Mouse (Mus musculus) MN1 (cell line): ENCODE measurements around the gene Slc41a3.
"Not testable (repeated sequence)": the region's sequence is repeated elsewhere in the genome, so short reads cannot be mapped to it uniquely, and the experiment has no call there.

ENCODE experiments used
- DNase-seq: peaks from one replicate; pipeline ENCODE4 v3.0.0-alpha.2; 2016; ENCODE audit warnings: low spot score

The Slc41a3 gene

DNA sequence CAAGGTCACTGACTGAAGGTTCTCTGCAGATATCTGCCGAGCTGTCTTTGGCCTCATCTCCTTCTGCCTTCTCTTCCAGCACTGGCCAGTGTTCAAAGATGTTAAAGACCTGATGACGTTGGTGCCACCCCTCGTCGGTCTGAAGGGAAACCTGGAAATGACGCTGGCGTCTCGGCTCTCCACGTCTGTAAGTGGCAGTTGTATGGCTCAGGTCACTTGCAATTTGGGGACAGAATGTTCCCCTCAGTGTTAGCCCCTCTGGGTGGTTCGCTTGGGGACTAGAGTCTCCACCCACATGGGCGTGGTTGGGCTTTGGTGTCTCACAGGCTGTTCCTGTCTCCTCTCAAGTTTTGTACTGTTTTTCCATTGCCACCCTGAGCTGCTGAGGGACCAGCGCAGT is 20.2 kb downstream of the Slc41a3 start:
- DNase-seq = no peak

DNA sequence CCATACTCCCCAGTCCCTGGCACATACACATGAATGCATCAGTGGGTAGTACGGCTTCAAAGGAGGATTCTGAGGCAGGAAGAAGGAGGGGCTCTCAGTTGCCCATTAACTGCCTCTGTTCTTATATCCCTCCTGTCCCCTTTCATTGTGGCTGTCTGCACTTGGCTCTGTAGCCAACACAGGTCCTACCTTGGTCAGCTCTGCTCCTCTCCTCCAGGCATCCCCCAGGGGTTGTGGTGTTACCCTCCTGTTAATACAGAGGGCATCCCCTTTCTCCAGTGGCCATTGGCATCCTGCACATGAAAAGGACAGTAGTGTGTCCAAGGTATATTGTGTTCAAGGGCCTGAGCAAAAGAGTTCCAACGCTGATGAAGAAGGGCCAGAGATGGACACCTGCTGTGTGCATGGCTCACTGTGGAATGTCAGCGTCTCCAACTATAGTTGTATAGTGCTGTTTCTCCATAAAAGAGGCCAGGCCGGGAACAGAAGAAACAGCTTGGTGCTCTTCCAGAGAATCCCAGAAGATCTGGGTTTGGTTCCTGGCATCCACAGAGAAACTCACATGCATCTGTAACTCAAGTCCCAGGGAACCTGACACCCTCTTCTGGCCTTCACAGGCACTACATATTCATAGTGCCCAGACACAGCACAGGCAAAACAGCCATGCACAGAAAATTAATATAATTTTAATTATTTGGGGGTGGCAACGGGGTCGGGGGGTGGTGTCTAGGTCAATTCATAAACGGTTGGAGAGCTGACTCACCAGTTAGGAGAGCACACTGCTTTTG is 20.9 kb downstream of the Slc41a3 start:
- no peak for DNase-seq

DNA sequence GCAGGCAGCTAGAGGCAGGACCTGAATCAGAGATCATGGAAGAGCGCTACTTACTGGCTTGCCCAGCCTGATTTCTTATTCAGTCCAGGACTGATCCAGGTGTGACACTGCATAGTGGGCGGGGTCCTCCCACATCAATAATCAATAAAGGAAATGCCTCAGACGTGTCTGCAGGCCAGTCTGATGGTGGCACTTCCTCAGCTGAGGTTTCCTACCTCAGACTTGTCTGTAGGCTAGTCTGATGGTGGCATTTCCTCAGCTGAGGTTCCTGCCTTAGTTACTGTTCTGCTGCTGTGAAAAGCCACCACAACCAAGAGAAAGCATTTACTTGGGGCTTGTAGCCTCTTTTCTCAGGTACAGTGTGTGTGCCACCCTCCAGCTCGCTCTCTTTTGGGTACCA is 23.0 kb downstream of the Slc41a3 start:
- no peak for DNase-seq

DNA sequence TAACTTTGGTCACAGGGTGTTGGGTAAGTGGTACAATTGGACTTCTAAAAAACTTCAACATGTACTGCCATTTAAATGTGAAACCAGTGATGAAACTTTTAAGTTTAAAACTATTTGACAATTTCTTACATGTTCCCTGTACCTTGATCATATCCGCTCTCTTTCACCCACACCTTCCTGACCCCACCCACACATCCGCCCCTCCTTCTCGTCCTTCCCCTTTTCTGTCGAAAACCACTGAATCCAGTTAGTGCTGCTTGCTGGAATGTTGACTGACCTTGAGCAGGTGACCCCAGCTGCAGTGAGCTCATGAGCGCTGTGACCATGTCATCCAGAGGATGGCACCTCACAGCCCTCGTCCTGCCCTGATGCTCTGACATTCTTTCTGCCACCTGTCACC is 25.0 kb downstream of the Slc41a3 start:
- DNase-seq = no peak

DNA sequence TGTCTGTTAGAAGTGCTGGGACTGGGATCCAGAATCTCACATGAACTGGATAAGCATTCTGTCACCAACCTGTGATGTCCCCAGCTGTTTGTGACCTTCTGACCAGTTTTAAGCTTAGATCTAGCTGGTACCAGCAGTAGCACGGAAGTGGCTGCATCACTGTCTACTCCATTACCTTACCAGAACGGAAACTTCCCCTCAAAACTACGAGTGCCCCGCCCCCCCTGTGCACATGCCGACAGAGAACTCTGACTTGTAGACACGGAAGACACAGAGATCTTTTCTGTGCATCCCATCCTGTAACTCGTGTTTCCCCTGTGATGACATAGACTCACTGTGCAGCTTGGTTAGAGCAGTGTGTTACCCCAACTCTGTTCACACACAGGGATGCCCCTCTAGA is 25.9 kb downstream of the Slc41a3 start:
- DNase-seq = no peak

DNA sequence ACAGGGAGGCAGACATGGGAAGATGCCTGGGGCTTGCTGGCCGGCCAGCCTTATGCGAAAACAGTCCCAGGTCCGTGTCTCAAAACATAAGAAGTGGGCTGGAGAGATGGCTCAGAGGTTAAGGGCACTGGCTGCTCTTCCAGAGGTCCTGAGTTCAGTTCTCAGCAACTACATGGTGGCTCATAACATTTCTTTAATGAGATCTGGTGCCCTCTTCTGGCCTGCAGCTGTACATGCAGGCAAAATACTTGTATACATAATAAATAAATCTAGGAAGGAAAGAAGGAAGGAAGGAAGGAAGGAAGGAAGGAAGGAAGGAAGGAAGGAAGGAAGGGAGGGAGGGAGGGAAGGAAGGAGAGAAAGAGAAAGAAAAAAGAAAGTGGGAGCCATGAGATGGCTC is 28.0 kb downstream of the Slc41a3 start:
- not testable (repeated sequence) for DNase-seq

DNA sequence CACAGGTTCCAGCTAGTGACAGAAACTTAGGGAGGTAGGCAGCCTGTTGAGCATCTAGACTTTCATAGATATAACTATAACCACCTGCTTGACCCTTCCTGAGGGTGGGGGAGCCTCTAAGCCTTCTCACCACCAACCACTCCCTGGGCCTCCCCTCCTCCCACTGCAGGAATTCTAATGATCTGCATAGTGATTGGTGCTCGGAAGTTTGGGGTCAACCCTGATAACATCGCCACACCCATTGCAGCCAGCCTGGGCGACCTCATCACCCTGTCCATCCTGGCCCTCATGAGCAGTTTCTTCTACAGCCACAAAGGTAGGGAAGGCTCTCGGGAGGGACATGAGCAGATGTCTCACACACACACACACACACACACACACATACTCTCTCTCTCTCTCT is 30.6 kb downstream of the Slc41a3 start:
- DNase-seq = no peak

DNA sequence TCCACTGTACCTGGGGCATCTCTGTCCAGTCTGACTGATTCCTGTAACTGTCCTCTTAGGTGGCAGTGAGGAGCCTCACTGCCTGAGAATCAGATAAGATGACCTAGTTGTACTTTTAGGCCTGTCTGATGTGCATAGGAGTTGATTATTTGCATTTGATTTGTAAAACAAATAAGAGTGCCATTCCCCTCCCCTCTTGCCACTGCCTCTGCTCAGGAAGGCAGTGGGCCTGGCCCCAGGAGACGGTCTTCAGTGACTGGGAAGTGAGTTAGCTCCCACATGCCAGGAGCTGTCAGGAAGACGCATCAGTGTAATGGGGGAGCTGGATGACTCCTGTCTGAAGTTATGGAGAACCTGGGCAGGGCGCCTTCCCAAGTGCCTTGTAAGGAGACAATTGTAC is 31.1 kb downstream of the Slc41a3 start:
- no peak for DNase-seq

DNA sequence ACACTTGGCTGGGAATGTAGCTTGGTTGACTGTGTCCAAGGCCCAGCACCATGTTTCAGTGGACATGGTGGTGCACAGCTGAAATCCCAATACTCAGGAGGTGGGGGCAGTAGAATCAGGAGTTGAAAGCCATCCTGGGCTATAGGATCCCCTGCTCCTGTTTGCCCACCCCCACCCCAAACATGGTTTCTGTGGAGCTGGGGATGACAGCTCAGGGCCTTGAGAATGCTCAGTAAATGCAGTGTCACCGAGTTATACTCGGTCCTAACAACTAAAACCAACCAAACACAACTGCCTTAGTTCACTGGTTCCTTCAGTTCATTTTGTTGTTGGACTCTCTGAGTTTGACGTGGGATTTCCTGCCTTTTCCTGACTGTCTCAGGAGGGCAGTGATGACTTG is 38.5 kb downstream of the Slc41a3 start:
- no peak for DNase-seq

DNA sequence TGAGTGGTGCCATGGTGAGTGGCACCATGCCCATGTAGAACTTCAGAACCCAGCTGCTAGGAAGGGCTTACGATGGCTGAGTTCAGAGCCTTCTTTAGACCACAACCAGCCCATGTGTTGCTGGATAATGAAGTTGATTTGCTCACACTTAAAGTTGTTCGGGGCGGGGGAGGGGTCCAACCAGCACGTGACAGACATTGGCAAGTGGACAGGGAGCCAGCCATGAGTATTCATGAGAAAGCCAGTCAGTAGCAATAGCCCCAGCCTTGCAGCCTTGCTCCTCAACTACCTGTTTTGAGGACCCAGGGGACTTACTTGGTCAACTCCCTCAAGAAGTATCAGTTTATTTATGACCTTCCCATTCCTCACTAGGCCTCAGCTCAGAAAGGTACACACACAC is 40.4 kb downstream of the Slc41a3 start:
- no peak for DNase-seq

DNA sequence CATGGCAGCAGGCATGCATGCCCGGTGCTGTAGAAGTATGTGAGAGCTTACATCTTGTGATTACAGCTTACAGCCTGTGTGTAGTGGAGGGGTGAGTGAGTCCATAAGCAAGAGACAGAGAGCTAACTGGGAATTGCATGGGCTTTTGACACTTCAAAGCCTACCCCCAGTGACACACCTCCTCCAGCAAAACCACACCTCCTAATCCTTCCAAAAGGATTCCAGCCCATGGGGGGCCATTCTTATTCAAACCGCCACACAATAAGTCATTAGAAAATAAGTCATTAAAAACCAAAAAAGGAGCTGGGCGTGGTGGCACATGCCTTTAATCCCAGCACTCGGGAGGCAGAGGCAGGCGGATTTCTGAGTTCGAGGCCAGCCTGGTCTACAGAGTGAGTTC is 43.9 kb downstream of the Slc41a3 start:
- DNase-seq = no peak

DNA sequence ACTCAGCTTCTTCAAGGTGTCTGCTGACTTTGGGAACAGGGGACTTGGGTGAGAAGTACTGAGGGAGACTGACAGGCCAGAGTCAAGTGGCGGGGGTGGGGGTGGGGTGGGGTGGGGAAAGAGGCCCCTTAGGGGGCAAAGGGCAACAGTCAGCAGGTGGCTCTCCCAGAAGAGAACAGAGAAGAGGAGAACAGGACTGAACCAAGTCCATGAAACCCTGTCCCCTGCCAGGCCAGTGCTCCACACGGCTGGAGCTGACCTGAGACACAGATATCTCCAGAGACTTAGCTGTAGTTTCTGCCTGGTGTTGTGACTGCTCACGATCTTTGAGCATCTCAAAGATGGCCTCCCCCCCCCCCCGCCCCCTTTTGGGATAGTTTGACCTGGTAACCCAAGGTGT is 44.8 kb downstream of the Slc41a3 start:
- no peak for DNase-seq

DNA sequence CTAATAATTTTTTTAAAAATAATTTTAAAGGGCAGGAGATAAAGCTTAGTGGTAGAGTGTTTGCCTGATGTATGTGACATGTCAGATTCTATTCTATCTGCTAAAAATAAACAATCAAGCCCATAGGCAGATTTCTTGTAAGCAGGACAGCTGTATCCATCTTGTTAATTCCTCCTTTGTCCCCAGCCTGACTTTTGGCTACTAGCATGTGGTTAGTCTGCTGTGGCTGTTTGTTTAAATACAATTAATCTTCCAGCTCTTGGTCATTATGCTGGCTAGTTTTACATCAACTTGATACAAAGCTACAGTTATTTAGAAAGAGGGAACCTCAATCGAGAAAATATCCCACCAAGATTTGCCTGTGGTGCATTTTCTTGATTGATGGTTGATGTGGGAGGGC is 46.1 kb downstream of the Slc41a3 start:
- DNase-seq = no peak

DNA sequence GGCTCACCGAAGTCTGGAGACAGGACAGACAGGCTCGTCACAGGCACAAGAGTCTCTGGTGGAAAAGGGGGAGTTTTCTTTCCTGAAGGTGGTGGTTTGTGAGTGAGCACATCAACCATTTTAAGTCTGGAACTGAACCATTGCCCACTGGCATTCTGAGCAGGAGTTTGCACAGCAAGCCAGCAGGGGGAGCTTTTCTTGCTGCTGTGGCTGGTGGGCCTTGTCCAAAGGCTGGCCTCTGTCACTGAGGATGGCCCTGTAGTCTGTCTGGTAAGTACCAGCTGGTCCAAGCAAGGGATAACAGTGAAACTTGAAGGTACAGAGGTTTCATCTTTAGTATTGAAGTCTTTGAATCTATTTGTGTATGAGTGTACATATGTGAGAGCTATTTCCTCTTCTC is 49.2 kb downstream of the Slc41a3 start:
- peak; percentile 31 for DNase-seq

DNA sequence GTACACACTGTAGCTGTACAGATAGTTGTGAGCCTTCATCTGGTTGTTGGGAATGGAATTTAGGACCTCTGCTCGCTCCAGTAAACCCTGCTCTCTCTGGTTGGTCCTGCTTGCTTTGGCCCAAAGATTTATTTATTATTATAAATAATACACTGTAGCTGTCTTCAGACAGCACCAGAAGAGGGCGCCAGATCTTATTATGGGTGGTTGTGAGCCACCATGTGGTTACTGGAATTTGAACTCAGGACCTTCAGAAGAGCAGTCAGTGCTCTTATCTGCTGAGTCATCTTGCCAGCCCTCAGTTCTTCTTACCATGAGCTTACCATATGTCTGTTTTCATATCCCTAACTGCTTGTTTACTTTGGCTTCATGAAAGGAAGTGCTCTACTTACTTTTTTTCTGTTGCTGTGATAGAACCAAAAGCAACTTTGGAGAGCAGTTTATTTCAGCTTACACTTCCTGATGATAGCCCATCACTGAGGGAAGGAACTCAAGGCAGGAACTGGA is 51.9 kb downstream of the Slc41a3 start:
- not testable (repeated sequence) for DNase-seq

DNA sequence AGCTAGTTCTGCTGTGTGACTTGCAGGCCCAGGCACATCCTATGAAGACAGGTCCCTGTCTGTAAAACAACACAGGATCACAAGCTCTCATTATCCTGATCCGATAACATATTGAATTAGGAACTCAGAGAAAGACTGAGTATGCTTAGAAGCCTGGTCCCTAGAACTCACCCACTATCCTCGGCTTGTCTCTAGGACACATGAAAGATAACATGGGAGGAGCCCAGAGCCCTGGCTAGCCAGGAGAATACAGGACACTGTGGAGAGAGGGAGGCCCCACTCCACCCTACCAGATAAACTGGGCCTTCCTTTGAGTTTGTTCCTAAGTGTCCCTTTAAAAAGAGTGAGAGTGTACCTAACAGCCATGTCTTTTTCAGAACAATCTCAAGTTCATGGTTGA is 55.4 kb downstream of the Slc41a3 start:
- DNase-seq = no peak

DNA sequence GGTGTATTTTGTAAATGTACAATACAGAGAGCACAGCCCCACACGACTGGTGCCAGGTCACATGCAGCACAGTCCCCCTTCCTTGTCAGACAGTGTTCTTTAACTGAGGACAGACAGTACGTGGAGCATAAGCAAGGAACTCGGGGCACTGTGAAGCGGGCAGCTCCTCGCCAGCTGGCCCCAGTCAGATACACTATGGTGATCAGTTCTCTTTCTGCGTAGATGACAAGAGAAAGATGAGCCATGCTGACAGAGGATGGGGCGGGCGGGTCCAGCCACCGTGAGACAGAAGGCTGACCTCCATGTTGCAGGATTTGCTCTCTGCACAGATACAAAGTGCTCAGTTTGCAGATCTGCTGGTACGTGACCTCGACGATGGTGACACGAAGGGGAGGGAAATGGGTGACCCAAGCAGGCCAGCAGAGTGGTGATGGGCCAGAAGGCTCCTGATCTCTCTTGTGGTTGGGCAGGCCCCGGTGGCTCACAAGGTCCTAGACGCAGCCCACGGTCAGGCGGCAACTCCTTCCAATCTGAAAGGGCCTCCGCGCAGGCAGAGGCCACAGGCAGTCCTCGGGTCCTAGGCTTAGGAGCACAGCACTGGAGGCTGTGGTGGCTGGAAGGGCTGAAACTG is 56.0 kb downstream of the Slc41a3 start:
- DNase-seq = no peak

DNA sequence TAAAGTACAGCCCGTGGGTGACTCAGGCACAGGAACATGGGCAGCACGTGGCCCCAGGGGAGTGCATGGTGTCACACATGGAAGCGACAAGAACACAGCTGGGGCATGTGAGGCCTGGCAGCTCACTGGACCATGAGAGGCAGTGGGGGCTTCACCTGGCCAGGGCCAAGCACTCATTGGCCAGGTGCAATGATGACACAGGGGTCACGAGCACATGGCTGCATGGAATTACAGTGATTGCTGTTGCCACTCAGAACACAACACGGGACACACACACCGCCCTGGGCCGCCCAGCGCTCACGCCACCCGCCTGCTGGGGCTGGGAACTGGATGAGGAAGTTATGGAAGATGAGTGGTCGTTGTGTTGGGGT is 56.5 kb downstream of the Slc41a3 start:
- DNase-seq = no peak

DNA sequence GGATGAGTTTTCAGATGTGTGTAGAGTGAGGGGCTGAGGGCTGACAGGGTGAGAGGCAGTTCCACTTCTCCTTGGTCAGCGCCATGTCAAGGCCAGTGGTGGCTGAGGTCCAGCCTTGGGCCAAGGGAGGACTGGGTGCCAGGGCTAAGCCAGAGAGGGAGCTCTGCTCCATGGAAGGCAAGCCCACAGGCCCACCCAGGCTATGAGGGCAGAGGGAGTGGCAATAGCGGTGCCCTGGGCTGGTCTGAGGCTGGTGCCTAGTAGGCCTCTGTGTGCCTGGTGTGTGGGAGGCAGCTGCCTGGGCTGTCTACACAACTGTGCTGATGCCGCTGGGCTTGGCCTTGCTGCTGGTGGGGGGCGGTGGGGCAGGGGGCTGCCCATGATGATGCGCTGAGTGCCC is 57.6 kb downstream of the Slc41a3 start:
- no peak for DNase-seq

DNA sequence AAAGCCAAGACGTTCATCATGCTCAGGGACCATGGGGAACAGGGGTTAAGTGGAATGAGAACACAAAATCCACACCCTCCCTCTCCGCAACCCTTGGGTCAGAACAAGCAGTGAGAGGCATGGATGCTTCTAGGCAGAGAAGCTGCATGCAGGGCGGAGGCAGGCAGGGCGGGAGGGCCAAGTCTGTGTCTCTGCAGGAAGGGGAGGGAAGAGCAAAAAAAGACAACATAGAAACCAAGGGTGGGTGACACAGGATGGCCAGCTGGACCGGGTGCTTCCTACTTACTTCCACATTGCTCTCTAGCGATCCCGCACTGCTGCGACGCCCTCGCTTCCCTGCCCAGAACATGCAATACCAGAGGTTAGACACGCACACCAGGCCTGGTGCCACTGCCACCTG is 59.2 kb downstream of the Slc41a3 start:
- DNase-seq = no peak

DNA sequence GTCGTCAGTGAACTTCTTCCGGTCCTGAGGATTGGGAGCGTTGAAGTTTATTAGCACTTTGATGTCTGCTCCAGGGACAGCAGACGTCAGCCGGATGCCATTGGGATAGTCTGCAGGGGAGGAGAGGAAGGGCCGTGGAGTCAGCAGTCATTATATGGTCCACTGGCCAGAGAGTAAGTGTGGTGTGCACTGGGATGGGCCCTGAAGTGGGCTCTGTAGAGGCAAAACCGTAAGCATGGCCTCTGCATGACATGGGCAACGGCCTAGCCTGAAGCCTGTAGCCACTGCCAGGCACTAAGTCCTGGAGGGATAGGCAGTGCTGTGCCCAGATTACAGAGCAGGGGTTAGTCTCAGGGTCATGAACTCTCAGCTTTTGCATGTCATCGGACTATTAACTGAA is 64.2 kb downstream of the Slc41a3 start:
- no peak for DNase-seq

DNA sequence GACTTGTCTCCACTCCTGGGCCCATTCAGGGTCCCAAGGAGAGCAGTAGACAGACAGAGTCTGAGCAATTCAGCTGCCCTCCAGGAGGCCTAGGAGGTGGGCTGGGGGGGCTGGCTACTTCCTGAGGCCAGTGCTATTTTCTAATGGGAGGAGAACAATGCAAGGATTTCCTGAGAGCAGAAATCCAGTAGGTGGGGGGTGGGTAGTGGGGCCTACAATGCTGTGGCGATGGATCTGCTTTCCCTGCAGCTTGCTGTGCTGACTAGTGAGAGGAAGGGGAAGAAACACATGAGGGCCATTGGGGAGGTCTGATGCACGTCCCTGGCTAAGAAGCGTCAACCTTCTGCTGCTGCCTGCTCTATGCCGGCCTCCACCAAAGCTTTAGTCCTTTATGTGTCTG is 74.2 kb downstream of the Slc41a3 start:
- DNase-seq = no peak

DNA sequence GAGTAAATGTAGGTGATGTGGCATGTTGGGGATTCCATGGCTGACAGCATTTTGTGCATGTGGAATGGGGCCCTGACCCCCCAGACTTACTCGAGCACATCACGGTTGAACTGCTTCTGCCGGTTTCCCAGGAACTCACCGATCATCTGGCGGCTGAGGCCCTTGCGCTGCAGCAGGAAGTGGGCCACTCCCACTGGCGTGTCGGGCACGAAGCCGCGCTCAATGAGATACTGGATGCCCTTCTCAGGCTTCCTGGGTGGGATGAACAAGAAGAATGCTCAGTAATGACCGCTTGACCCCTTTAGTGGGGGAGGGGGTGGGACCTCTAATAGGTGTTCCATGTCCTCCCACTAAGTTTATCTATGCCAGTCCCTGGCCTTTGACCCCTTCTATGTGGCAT is 75.9 kb downstream of the Slc41a3 start:
- DNase-seq = no peak
